Mouse (Mus musculus) spleen, postnatal 4 days (tissue): Measurements from ENCODE around the gene Txnrd3.

Experiments
- DNase-seq, 2 experiments: peaks; one replicate each; pipeline ENCODE4 v3.0.0; 2022; ENCODE audit warnings: low spot score in 2 of 2

Txnrd3 gene

DNA sequence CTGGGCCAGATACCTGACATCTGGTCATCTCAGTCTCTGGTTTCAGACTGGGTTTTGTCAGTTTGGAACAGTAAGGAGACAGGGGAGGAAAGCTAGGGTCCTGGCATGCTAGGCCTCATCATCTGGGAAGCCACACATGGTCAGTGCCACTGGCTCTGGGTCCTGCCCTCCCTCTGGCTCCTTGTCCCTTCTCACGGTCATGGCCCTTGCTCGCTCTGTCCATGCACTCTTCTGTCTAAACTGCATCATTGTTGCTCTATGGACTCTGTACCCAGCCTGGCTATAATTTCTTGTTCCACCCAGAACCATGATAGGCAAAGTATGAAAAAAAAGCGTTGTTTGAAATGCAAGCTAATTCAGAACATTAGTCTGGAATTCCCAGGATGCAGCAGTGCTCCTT, 11.2 kb downstream of the Txnrd3 start:
- no peak for DNase-seq

DNA sequence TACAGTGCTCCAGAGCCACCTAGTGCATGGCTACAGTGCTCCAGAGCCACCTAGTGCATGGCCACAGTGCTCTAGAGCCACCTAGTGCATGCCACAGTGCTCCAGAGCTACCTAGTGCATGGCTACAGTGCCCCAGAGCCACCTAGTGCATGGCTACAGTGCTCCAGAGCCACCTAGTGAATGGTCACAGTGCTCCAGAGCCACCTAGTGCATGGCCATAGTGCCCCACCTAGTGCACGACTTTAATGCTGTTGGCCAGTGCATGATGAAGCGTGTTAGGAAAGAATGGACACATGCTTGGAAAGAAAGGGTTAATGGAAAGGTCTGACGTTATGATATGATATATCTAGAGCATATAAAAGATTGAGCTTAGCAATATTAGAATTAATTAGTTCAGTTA, 14.6 kb downstream of the Txnrd3 start:
- DNase-seq, result no peak

DNA sequence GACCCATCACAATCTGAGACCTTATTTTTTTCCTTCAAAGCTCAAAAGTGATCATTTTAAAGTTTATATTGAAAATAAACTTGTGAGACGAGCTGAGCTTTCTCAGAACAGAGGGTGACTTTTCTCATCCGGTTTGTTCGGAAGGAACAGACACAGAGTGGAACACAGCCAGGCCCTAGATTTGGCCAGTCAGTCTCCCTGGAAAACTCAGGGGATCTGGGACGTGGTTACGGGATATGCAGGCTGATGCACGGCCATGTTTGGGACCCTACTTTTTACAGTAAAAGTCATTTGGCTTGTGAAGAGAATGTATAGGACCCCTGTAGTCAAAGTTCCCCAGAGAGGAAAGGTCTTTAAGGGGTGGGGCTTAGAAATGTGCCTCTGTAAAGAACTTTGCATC, 15.1 kb downstream of the Txnrd3 start:
- no peak for DNase-seq

DNA sequence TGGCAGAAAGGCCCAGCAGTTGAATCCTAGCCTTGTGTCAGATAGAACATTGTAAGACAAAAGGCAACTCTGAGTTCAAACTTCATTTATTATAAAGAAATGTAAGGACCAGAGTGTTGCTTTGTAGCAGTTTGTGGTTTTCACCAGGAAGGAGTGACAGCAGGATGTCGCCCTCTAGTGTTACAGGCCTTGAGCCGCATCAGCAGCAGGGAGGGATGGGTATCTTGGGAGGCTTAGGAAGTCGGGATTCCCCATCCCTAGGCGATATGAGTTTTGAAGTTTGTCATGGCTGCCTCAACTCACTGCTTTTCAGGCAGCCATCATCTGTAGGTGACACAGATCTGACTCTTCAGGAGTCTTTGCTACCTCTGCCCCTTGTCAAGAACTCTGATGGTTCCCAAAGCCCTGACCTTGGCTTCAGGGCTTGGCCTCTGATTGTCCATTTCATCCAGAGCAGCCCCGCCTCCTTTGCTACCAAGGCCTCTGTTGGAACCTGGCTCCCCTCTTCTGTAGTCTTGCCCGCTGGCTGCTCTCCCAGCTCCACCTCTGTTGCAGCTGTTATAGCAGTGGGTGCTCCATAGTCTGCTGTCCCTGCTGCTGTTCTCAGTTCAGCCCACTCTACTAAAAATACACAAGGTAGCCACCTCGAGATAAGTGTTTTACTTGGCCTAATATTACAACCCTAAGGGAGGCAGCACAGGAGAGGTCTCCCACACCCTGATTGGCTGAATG, 16.1 kb downstream of the Txnrd3 start:
- no peak for DNase-seq

DNA sequence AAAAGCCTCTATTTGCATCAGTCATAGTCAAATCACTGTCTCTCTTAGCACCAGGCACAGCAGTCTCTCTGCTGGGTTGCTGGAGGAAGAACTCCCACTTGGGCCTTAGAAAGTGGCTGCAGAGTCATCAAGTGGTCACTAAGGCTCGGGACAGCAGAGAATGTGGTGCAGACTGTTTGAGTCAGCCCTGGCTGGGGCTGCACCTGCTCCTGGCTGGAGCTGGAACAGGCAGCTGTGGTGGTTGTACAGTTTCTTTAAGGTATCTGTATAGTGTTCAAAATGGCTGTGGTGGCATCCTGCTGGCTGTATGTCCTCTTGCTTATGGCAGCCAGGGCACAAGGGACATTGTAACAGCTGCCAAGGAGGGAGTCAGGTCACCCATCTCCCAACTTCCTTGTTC, 16.7 kb downstream of the Txnrd3 start:
- DNase-seq, result no peak

DNA sequence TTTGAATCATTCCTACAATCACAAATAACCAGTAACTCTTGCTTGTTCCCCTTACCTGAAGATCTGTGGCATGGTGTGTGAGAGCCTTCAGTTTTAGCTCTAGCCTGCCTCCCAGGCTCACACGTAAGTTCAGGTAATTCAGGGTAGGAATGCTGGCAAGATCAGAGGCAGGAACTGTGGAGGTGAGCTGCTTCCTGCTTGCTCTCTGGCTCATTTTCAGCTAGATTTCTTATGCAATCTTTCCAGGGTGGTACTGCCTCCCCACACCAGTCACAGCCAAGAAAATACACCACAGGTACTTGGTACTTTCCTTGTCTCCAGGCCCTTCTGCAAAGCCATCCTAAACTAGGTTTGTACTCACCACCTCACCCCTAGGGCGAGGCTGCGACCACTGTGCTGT, 18.7 kb downstream of the Txnrd3 start:
- DNase-seq, result no peak

DNA sequence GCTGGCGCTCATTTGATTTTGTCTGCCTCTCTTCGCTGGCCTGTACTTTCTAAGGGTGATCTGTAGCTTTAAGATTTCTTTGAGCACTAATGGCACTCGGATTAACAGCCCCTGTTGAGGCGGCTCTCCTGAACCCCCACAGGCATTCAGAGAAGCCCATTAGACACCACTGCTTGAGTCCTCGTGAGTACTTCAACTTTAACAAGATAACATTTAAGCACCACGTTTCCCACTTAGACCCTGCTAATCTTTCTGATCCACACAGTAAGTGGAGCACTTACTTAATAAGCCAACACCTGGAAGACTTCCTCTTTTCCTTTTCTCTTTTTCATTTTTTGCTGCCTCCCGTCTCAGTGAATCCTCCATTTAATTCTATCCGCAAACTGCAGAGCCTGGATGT, 21.4 kb downstream of the Txnrd3 start:
- no peak for DNase-seq

DNA sequence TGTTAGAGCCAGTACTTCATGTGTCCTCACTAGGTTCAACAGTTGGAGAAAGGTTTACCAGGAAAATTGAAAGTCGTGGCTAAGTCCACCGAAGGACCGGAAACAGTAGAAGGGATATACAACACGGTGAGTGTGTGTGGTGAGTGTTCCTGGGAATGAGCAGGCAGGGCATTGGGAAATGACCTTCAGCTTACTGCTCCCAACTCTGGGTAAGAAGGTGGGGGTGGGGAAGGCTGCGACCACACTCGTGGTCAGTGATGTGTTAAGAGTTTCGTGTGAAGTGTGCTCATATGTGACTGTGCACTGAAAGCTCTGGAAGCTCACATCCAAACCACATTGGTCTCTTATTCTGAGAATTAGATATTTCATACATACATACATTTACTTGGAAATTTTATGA, 21.9 kb downstream of the Txnrd3 start:
- no peak for DNase-seq

DNA sequence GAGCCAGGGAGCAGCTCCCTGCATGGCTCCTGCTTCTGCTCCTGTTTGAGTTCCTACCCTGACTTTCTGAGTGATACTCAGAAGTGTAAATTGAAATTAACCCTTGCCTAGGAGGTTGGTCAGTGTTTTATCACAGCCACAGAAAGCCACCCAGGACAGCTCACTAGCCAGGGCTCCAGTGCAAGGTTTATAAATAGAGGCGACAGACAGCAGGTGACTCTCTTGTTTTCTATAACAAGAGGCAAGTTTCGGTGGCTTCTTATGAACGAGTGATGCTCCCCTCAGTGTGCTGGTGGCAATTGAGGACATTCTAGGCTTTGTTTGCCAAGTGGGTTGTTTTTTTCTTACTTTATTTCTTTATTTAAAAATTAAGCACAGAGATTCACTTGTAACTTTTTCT, 23.2 kb downstream of the Txnrd3 start:
- DNase-seq, result no peak

DNA sequence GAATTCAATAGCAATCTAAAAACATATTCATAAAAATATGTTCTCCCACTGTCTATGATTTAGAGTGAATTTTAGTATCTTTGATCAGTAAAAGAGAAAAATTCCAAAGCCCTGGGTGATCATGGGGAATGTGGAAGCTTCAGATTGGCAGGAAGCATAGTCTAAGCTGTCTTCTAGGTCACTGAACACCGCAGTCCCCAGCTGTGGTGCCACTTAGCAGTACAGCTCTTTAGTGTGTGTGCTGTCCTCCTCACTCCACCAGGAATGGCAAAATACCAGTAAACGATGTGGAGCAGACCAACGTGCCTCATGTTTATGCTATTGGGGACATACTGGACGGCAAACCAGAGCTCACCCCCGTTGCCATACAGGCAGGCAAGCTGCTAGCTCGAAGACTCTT, 25.8 kb downstream of the Txnrd3 start:
- no peak for DNase-seq

DNA sequence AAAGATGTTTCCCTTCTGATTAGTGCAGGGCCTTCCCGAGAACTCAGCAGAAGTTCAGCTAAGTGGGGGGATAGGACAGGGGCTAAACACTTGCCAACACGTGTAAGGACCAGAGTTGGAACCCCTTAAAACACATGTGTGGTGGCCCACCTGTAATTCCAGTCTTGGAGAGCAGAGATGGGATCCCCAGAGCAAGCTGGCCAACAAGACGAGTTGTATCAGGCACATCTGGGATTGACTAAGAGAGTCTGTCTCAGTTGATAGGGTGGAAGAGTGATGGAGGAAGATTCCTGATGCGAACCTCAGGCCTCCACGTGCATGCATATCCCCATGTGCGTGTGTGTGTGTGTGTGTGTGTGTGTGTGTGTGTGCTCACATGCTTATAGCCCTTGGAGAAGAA, 27.6 kb downstream of the Txnrd3 start:
- no peak for DNase-seq

DNA sequence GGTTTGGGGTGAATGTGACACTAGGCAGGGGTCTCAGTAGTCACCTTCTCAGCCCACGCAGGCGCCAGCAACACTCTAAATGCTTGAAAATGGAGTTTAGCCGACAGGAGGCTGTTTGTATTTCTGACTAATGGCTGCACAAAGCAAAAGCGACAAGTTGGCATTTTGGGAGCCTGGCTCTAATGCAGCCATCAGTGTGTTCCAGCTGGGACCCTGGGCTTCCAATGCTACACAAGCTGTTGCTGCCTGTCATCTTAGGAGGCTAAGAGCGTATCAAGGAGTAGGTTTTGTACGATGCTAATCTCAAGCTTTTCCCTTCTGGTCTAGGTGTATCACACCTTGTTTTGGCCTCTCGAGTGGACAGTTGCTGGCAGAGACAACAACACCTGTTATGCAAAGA, 28.9 kb downstream of the Txnrd3 start:
- no peak for DNase-seq

DNA sequence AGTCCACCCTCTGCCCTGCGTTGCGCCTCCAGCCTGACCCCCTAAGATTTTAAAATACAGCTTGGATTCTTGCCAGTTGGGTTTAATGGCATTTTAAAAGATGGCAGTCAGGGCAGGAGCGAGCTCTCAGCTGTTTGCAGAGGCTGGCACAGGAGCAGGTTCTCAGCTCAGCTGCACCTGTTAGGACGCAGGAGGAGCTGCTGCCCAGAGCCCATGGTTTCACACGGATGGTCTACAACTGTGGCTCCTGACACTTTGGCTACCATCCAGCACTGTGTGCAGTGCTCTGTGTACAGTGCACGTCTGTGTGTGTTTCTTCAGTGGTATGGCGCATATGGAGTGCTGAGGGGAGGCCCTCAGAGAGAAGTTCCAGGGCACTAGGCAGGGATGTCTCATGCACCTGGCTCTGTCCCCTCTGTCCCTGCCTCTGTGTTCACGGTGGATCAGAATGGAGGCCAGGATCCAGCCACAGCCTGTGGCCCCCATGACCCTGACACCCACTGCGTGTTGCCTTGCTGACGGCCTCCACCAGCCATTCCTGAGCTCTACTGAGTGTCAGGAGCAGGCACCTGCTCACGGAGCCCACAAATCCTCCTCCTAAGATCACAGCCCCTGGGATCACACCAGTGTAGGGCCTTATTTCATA, 29.5 kb downstream of the Txnrd3 start:
- peak in 1 of 2 experiments; percentile 49 for DNase-seq

DNA sequence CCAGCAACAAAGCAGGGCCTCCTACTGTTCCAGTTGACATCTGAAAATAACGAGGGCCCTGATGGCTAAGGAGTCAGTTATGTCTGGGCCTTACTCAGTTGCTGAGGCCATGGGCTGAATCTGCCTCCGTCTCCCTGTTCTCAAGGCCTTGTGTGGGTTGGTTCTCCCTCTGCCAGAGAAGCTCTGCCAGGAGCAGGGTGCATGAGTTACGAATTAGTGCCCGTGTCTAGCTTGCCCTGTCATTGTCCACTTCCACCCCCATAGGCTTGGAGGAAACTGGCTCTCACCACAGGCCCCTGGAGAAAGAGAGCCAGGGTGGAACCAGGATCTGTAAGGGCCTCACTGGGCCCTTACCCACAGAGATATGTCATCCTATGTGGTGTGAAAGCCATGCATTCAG, 34.7 kb downstream of the Txnrd3 start:
- no peak for DNase-seq

DNA sequence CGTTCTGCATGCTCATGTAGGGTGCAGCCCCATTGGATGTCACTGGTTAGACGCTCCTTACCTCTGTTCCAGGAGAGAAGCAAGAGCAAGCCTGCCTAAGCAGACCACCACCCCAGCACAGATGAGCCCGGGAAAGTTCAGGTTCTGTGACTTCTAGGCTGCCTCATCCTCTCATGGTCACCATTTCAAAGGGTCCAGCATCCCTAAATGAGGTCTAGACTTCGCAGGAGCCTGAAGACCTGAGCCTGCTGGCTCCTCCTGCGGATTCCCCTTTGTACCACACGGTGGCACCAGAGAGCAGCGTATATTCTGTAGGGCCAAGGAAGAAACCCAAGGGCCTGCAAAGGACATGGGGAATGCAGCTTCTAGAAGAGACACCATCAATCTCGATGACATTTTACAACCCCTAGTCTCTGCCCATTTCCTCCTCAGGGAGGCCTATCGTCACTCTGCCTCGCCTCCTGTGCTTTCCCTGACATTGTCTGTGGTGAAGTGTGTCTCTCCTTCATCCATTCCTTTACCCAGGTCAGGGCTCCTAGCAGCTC, 35.6 kb downstream of the Txnrd3 start:
- peak; percentile 53 to 77 for DNase-seq

DNA sequence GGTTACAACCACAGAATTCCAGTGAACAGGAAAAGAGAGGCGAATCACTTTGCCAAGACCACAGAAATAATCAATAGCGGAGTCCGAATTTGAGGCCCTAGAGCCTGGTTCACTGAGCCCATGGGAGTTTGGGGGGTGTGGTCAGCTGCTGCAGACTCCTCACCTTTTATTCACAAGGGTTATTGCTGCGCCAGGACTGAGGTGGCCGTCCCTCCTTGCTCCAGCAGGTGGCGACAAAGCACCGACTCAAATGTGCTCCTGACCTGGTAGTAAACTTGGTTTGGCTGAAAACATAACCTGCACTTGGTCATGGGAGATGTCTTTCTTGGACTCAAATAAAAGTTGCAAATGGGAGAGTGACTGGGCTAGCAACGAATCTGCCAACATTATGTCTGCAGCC, 36.4 kb downstream of the Txnrd3 start:
- peak; percentile 62 to 89 for DNase-seq

DNA sequence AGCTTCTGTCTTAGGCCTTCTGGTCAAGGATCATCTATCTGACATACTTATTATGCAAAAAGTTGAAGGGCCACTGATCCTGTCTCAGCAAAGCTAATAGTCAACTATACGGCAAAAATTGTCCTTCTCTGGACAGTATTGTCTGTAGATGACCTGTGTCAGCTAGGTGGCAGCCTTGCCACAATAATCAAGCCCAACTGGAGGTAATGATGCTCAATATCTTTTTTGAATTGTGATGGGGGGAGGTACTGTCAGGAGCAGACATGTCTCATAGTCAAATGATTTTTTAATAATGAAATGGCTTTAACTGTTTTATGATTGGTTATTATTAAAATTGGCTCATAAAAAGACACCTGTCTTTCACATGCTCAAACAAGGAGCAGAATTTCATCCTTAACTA, 40.4 kb downstream of the Txnrd3 start:
- no peak for DNase-seq

DNA sequence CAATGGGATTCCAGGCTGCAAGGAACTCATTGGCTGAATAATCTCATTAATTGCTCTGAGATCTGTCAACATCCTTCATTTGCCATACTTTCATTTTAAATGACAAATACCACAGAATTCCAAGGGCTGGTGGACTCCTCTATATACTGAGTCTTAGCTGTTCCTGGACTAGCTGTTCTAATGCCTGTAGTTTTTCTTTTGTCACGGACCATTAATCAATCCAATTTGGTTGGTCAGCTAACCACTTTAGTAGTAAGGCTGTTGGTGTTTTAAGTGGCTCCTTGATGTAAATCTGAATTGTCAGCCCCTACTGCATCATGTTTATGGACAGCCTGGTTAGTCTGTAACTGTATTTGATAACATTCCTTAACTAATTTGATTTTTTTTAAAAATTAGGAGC, 43.3 kb downstream of the Txnrd3 start:
- no peak for DNase-seq

DNA sequence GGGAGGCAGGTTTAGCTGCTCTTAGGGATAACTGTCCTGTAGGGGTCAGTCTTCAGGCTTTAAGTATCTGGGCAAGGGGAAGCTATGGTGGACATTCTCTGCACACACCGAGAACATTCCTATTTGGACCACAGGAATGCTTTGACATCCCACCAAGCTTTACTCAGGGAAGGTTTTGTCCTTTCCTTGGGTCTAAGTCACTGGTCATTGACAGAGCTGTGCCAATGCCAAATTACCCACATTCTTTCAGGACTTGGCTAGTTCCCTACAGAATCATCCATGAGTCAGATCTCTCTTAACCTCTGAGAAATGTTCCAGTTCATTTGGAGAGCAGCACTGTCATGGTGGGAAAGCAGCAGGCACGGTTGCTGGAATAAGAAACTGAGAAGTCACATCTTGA, 62.8 kb downstream of the Txnrd3 start:
- DNase-seq, result no peak

DNA sequence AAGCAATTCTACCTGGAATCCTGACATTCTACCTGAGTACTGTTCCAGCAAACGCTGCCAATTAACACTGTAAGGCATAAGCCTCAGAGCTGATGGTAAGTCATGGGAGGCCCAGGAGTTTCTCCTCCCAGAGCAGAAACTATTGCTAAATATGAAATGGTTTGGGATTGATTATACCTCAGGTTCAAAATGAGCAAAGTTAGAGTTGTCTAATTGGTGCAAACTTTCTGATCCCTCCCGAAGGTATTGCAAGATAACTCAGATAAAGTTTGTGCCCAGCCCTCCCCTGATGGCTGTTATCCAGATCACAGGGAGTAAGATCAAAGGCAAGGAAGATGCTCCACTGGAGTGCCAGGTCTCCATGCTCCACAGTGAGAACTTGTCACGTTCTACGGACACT, 63.5 kb downstream of the Txnrd3 start, which contains the start of gene Vmn1r40:
Gene Vmn1r40, plus strand, starts transcription at position 301 of the 400 bp plus-strand sequence.
- DNase-seq, result no peak

DNA sequence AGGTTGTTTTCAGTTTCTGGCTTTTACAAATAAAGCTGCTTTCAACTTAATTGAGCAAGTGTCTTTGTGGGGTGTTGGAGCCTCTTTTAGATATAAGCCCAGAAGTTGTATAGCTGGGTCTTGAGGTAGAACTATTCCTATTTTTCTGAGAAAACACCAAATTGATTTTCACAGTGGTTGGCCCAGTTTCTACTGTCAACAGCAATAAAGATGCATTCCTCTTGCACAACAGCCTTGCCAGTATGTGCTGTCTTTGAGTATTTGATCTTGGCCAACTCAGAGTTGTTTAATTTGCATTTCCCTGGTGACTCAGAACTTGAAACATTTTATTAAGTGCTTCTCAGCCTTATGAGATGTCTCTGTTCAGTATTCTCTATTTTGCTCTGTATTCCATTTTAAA, 74.3 kb downstream of the Txnrd3 start:
- no peak for DNase-seq
